Mouse (Mus musculus): Measurements from ENCODE around the gene Tspan4. TPM values are rescaled to one million over a fixed set of nuclear protein-coding genes. Genes with fewer than 3 reads are reported as not detected.

Tspan4 gene
- total and polyA plus RNA-seq, 2 experiments from 2014 or later, result 72.2 to 84.2 TPM

DNA sequence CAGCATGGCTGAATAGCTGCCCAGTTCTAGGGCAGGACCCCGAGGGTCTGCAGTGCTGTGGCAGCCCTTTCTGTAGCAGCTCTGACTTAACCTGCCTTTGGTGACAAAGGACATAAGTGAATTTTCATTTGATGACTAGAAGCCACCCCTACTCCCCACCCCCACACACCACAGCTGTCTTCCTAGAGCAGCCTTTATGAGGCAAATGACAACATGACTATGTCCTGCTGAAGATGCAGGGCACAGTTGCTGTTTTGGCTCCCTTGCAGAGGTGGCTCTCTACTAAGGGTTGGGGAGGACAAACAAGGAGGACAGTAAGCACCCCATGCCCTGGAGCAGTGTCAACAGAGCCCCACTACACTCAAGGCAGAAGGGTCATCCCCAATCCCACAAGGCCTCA lies 44.8 kb downstream of the Tspan4 start:
- WGBS, result 30% methylated on average over 1 of the region's 1 CpGs
- TF ChIP-seq CTCF (IDR thresholded peaks at IDR 0.05; ENCODE audit: low read depth) (no peak), EP300 (IDR thresholded peaks at IDR 0.05; ENCODE audit: low read depth) (no peak)
- Histone ChIP-seq H3K4me1 (ENCODE audit: control insufficient read depth, insufficient read depth) (peaks cover 17% of the 10 kb centered on the region), H3K27ac (ENCODE audit: low read depth) (peak overlapping the region; percentile 85), H3K9ac (replicated peaks; ENCODE audit: low read depth, low read length) (no peak overlapping the region), H3K4me2 (ENCODE audit: low read depth, low read length) (no peak overlapping the region), H3K4me3 (ENCODE audit: low read depth, low read length) (no peak overlapping the region), H3K27me3 (ENCODE audit: control insufficient read depth, insufficient read depth, low read length) (no peaks in the 10 kb centered on the region), H3K36me3 (replicated peaks; ENCODE audit: control insufficient read depth, insufficient read depth, low read length) (0 out of 2 replicates have a peak, but pooled peaks cover 4% of the 10 kb centered on the region), H3K9me3 (replicated peaks; ENCODE audit: control insufficient read depth, low read length) (no peaks in the 10 kb centered on the region)
- ATAC-seq (ENCODE audit: insufficient read depth, low read depth) (no peak), DNase-seq (ENCODE audit: low spot score) (no peak)

- Histone ChIP-seq H3K36me3 (replicated peaks; ENCODE audit: control insufficient read depth, insufficient read depth, low read length) (peaks cover 19% of the 10 kb centered on the region), H3K27ac (ENCODE audit: low read depth) (no peak overlapping the region), H3K4me3 (ENCODE audit: low read depth, low read length) (no peak overlapping the region), H3K4me2 (ENCODE audit: low read depth, low read length) (no peak overlapping the region), H3K4me1 (ENCODE audit: control insufficient read depth, insufficient read depth) (peaks cover 17% of the 10 kb centered on the region), H3K9ac (replicated peaks; ENCODE audit: low read depth, low read length) (no peak overlapping the region), H3K27me3 (ENCODE audit: control insufficient read depth, insufficient read depth, low read length) (no peaks in the 10 kb centered on the region), H3K9me3 (replicated peaks; ENCODE audit: control insufficient read depth, low read length) (no peaks in the 10 kb centered on the region)
- ATAC-seq (ENCODE audit: insufficient read depth, low read depth) (no peak), DNase-seq (ENCODE audit: low spot score) (no peak)
- WGBS, result 34% methylated on average over 4 of the region's 4 CpGs
- TF ChIP-seq EP300 (IDR thresholded peaks at IDR 0.05; ENCODE audit: low read depth), result no peak
- no peak; the same call in 1 of the 2 replicates for TF ChIP-seq CTCF (IDR thresholded peaks at IDR 0.05; ENCODE audit: low read depth)
These were observed 48.0 kb downstream of the Tspan4 start for GRCm38 (mm10) chr7:141523007-141523406.

DNA sequence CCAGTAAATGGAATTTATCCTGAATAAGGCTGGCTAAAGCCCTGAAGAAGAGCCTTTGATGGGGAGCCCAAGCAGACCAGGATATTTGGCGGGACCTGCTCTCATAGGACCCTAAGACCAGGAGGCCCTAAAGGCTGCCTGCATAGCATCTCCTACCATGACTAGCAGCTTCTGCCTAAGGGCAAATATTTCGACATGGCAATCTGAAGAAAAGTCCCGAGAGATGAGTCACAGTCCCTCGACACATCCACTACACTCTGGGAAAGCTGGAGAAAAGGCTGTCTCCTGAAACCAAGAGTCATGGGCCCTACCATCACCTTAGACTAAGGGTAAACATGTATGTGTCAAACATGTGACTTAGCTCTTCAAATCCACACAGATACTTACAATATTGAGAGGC lies 49.2 kb downstream of the Tspan4 start:
- H3K4me1 ChIP-seq (ENCODE audit: control insufficient read depth, insufficient read depth), result peaks cover 8% of the 10 kb centered on the region
- WGBS, result 88% methylated on average over 4 of the region's 4 CpGs
- no peak overlapping the region for H3K4me2 ChIP-seq (ENCODE audit: low read depth, low read length)
- ATAC-seq (ENCODE audit: insufficient read depth, low read depth), result no peak
- no peak overlapping the region for H3K9ac ChIP-seq (replicated peaks; ENCODE audit: low read depth, low read length)
- H3K36me3 ChIP-seq (replicated peaks; ENCODE audit: control insufficient read depth, insufficient read depth, low read length), result peaks cover 31% of the 10 kb centered on the region
- H3K27me3 ChIP-seq (ENCODE audit: control insufficient read depth, insufficient read depth, low read length), result no peaks in the 10 kb centered on the region
- no peaks in the 10 kb centered on the region for H3K9me3 ChIP-seq (replicated peaks; ENCODE audit: control insufficient read depth, low read length)
- no peak for DNase-seq (ENCODE audit: low spot score)
- TF ChIP-seq EP300 (IDR thresholded peaks at IDR 0.05; ENCODE audit: low read depth) (no peak), CTCF (IDR thresholded peaks at IDR 0.05; ENCODE audit: low read depth) (no peak)
- H3K4me3 ChIP-seq (ENCODE audit: low read depth, low read length), result no peak overlapping the region
- no peak overlapping the region for H3K27ac ChIP-seq (ENCODE audit: low read depth)

DNA sequence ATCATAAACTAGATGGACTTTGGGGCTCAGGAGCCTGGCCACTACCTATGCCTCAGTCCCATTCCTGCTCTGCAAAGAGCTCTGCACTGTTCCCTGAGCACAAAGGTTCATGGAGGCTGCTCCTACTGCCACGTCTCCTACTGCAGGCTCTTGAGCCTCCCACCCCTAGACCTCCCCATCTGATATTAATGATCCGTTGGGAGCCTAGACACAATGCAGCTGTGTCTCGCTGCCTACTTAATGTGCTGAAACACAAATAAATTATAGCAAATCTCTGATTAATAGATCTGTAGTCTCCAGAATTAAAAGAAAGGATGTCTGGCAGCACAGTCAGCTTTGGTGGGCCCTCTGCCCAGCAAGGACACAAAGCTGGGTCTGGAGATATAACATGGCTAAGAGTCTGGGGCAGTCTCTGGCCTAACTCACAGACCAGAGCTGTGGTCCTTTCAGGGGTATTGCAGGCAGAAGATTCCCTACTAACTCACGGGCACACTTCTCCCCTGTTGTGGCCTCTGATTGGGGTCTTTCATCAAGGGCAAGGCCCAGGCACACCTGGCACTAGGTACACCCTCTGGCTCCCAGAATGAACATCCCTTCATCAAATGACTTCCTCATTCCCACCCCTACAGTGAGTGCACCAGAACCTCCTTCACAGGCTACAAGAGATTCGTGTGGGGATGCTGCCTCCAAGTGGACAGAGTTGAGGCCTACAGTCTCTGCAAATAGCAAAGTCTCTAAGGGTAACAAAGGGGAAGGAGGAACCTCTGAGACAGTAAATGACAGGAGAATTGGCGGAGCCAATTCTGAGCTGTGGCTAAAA lies 49.9 kb downstream of the Tspan4 start:
- H3K36me3 ChIP-seq (replicated peaks; ENCODE audit: control insufficient read depth, insufficient read depth, low read length), result peaks cover 38% of the 10 kb centered on the region
- no peak overlapping the region for H3K4me2 ChIP-seq (ENCODE audit: low read depth, low read length)
- no peaks in the 10 kb centered on the region for H3K27me3 ChIP-seq (ENCODE audit: control insufficient read depth, insufficient read depth, low read length)
- H3K9ac ChIP-seq (replicated peaks; ENCODE audit: low read depth, low read length), result no peak overlapping the region
- peak; percentile 88 for ATAC-seq (ENCODE audit: insufficient read depth, low read depth)
- no peak overlapping the region for H3K4me3 ChIP-seq (ENCODE audit: low read depth, low read length)
- peak; percentile 95 for TF ChIP-seq CTCF (IDR thresholded peaks at IDR 0.05; ENCODE audit: low read depth)
- no peak for TF ChIP-seq EP300 (IDR thresholded peaks at IDR 0.05; ENCODE audit: low read depth)
- peak; percentile 76 for DNase-seq (ENCODE audit: low spot score)
- WGBS, result 57% methylated on average over 6 of the region's 6 CpGs
- H3K4me1 ChIP-seq (ENCODE audit: control insufficient read depth, insufficient read depth), result peaks cover under 1% of the 10 kb centered on the region; the same call in 1 of the 2 replicates
- H3K27ac ChIP-seq (ENCODE audit: low read depth), result no peak overlapping the region
- H3K9me3 ChIP-seq (replicated peaks; ENCODE audit: control insufficient read depth, low read length), result no peaks in the 10 kb centered on the region

DNA sequence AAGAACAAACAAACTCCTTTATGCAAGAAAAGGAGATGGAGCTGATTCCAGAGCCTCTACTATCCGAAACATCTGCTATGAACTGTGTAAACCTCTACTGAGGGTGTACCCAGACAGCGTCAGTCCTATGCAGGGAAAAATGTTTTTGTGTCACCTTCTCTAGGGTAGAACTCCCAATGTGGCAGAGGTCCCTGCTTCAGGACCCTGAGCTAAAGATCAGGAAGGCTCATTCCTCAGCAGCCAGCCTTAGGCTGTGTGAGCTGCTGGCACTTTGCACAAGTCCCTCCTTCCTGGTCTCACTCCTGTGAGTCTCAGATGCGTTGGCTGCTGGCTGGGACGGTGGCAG lies 50.5 kb downstream of the Tspan4 start:
- Histone ChIP-seq H3K4me2 (ENCODE audit: low read depth, low read length) (no peak overlapping the region), H3K4me1 (ENCODE audit: control insufficient read depth, insufficient read depth) (no peaks in the 10 kb centered on the region), H3K27me3 (ENCODE audit: control insufficient read depth, insufficient read depth, low read length) (no peaks in the 10 kb centered on the region), H3K36me3 (replicated peaks; ENCODE audit: control insufficient read depth, insufficient read depth, low read length) (peaks cover 41% of the 10 kb centered on the region), H3K4me3 (ENCODE audit: low read depth, low read length) (no peak overlapping the region), H3K9me3 (replicated peaks; ENCODE audit: control insufficient read depth, low read length) (no peaks in the 10 kb centered on the region), H3K9ac (replicated peaks; ENCODE audit: low read depth, low read length) (no peak overlapping the region), H3K27ac (ENCODE audit: low read depth) (no peak overlapping the region)
- TF ChIP-seq CTCF (IDR thresholded peaks at IDR 0.05; ENCODE audit: low read depth), result no peak
- TF ChIP-seq EP300 (IDR thresholded peaks at IDR 0.05; ENCODE audit: low read depth), result no peak
- DNase-seq (ENCODE audit: low spot score) (no peak), ATAC-seq (ENCODE audit: insufficient read depth, low read depth) (peak; percentile 5; the same call in 1 of the 2 replicates)
- 87% methylated on average over 4 of the region's 4 CpGs for WGBS
